Mouse (Mus musculus) megakaryocyte, embryonic 14.5 days (primary cell): ENCODE data around the gene Gsg1.

Source experiments
- FLI1 ChIP-seq: IDR thresholded peaks from 2 replicates; pipeline ENCODE4 v1.6.1; 2012; ENCODE audit warnings: low read length, inconsistent platforms, mixed read lengths
- GATA1 ChIP-seq: IDR thresholded peaks from 3 replicates; pipeline ENCODE4 v1.6.1; 2012; ENCODE audit warnings: mixed read lengths, low read length, inconsistent platforms, borderline replicate concordance

DNA sequence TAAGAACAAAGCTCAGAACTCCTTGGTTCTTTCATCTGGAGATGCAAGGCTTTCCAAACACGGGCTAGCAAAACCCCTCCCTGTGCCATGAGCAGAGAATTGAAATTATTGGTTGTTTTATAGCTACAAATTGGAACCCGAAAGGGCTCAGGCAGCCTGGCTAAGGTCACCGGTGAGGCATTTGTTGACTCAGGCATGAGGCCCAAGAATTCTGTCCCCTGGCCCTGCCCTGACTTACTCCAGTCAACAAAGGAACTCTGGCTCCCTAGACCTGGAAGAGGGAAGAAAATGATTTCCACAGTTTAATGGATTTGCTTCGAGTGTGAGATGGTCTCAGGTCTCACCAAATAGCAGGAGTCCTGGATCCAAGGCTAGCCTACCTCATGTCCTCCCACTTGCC lies 38.2 kb upstream of the Gsg1 start:
- TF ChIP-seq GATA1, result no peak
- TF ChIP-seq FLI1, result no peak
